Mouse (Mus musculus) megakaryocyte, embryonic 14.5 days (primary cell): Measurements from ENCODE around the gene Fut7.

ENCODE experiments used
- FLI1 ChIP-seq: IDR thresholded peaks from 2 replicates; pipeline ENCODE4 v1.6.1; 2012; ENCODE audit warnings: low read length, inconsistent platforms, mixed read lengths
- GATA1 ChIP-seq: IDR thresholded peaks from 3 replicates; pipeline ENCODE4 v1.6.1; 2012; ENCODE audit warnings: mixed read lengths, low read length, inconsistent platforms, borderline replicate concordance

GRCm38 (mm10) chr2:25402377-25402971 lies 20.6 kb upstream of the Fut7 start:
- no peak for TF ChIP-seq GATA1
- TF ChIP-seq FLI1: no peak
